Mouse (Mus musculus): ENCODE results near the gene Cdt1.
"Not testable (repeated sequence)": the region's sequence is repeated elsewhere in the genome, so short reads cannot be mapped to it uniquely, and the experiment has no call there.

The Cdt1 gene

GRCm38 (mm10) chr8:122550234-122550994, 17.4 kb upstream of the Cdt1 start:
- DNase-seq: peak; percentile 74

GRCm38 (mm10) chr8:122550995-122551264, 16.9 kb upstream of the Cdt1 start:
- no peak for DNase-seq

DNA sequence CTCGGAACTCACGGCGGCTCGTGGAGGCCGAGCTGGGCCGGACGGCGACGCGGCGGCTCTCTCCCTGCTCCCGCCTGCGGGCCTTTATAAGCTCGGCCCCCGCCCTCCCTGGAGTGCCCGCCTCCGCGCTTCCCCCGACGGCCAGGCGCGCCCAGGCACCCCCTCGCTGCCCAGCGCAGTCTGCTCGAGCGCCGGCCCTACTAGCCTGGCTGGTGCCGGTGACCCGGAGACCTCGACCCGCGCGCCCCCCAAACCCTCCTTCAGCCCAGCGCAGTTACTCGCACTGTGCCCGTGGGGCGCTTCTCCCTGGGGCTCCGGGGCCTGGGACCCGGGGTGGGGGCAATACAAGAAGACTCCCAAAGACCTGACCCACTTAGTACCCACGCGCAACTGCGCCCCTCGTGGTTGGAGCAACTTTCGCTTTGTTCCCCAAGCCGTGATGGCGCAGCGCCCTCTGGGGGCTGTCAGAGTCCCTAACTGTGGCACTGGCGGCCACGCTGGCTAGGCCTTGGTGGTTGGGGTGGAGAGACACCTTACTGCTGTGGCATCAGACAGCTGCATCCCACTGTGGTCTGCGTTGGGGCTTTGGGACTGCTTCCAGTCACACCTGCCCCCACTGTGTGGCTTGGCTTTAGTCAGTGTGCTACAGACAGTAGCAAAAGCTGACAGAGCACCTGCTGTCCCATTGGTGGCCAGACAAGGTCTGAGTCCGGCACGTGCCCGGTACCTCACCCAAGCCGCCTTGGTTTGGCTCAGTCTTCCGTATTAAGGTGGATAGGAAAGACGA, 16.4 kb upstream of the Cdt1 start, which contains the start of gene Piezo1:
Gene Piezo1 (minus strand): TSS at position 65 of the 787 bp plus-strand sequence.
- peak; percentile 91 for DNase-seq

GRCm38 (mm10) chr8:122554786-122555185, 13.0 kb upstream of the Cdt1 start:
- no peak for DNase-seq

GRCm38 (mm10) chr8:122556030-122557009, 11.5 kb upstream of the Cdt1 start:
- DNase-seq: no peak

- no peak for DNase-seq
Measured at GRCm38 (mm10) chr8:122557248-122558038, 10.4 kb upstream of the Cdt1 start.

DNA sequence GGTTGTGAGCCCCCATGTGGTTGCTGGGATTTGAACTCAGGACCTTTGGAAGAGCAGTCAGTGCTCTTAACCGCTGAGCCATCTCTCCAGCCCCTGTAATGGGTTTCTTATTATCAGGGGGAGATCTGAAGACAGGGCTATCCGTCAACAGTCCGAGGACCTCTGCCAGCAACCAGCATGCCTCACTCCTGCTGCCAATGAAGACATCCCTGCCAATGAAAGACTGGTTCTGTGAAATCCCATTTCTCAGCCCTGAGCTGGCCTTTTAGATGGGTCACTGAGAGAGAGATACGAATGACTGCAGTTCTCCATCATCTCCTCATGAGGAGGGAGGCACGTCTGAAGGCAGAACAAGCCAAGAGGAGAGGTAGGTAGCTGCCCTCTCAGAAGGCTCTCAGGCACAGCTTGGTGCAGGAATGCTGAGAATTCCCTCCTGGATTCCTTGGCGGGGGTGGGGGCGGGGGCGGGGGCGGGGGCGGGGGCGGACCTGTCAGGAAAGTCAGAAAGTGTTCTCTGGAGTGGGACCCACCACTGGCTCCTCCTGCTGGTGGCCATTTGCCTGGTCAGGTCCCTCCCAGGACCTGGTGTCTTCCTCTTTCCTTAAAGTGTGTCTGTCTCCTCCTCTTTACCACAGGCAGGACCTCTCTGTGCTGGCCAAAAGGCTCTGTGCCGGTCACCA, 9.0 kb upstream of the Cdt1 start:
- no peak for DNase-seq

- no peak for DNase-seq
Measured at GRCm38 (mm10) chr8:122561199-122561598, 6.6 kb upstream of the Cdt1 start.

DNA sequence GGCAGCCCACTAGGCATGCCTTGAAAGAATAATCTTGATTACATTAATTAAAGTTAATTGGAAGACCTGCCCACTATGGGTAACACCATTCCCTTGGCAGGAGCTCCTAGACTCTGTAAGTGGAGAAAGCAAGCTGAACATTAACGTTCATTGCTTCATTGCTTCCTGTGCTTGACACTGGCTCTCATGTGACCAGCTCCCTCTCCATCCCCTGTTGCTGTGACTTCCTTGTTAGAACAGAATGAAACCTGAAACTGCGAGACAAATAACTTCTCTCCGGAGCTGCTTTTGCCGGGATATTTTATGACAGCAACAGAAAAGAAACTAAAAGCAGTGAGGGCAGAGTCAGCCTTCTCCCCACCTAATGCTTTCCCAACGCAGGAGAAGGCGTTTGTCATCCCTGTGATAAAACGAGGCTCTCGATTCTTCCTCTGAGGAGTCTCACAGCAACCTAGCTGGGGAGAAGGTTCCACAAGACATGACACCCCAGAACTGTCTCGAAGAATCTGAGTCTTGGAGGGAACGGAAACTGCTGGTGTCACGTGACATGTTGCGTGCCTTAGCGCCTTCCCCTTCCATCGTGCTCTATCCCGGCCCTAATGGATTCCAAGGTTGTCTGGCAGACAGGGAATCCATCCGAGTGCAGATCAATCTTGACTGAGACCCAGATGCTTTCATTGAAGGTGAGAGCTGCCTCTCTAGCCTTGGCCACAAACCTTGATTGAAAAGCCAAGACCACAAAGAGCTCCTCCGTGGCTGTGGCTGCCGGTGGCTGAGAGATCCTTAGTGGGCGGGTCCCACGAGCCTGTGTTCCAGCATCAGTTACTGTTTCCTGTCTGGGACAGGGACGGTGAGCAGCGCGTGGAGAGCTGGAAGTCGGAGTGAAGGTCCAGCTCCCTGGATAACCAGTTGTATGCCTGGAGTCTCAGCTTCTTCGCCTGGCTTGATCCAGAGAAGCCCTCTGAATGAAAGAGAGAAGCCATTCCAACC, 3.2 kb upstream of the Cdt1 start:
- DNase-seq: no peak

DNA sequence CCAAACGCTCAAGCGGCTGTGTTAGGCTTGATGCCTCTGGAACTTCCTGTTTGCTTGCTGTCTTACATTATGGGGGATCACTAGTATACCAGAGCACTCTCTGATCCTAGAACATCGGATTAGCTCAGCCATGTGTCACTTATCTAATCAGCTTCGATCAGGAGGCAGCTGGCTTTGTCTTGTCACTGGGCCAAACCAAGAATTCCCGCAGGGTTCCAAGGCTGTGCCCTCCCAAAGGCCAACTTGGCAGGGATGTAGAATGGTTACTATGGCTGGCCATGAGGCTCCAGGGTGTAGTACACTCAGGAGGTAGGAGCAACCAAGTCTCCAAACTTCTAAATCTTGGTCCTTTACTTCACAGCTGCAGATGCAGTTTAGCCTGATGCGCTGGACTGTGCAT, 1.0 kb upstream of the Cdt1 start:
- DNase-seq: peak; percentile 91

- DNase-seq: no peak
Measured at GRCm38 (mm10) chr8:122568109-122568504, 292 bp downstream of the Cdt1 start.

DNA sequence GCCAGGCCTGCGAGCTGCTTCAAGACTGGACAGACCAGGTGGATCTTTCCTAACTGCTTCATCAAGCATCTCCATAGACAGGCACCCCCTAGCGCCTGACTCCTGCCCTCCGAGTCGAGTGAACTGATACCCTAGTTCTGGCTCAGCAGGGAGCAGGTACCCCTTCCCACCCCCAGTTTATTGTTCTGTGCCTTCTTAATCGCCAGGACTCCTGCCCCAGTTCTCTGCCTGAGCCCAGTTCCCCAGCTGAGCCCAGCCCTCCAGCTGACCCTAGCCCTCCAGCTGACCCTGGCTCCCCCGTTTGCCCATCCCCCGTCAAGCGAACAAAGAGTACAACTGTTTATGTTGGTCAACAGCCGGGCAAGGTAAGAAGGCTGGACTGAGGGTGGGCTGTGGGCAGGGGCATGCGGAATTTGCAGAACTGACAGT, 1.1 kb downstream of the Cdt1 start:
- peak; percentile 68 for DNase-seq

DNA sequence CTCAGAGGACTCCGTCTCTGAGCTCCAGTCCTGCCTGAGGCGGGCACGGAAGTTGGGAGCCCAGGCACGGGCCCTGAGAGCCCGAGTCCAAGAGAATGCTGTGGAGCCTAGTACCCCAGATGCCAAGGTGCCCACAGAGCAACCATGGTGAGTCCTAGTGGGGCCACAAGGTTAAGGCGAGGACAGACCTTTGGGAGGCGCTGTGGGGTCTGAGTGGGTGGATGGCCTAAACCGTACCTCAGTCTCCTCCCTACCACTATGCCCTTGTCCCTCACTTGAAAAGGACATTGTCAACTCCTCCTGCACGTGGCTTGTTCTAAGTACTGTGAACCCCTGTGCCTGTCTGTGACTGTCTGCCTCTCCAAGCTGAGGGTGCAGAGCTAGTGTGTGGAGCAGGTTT, 1.5 kb downstream of the Cdt1 start:
- no peak for DNase-seq

GRCm38 (mm10) chr8:122569996-122570395, 2.2 kb downstream of the Cdt1 start:
- no peak for DNase-seq

- no peak for DNase-seq
Measured at GRCm38 (mm10) chr8:122571153-122571552, 3.3 kb downstream of the Cdt1 start.

DNA sequence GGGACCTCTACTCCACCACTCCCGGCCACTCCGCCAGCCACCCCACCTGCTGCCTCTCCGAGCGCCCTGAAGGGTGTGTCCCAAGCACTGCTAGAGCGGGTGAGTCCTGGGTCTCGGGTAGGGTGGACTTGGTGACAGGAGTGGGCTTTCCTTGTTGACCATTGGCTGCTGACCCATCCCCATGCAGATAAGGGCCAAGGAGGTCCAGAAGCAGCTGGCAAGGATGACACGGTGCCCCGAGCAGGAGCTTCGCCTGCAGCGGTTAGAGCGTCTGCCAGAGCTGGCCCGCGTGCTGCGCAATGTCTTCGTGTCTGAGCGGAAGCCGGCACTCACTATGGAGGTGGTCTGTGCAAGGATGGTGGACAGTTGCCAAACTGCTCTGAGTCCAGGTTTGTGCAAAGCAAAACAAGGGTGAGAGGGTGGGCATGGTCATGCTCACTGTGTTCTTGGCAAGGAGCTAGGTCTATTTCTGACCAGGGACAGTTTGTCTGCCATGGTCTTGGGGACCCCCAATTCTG, 4.0 kb downstream of the Cdt1 start:
- DNase-seq: no peak

GRCm38 (mm10) chr8:122572751-122573150, 4.9 kb downstream of the Cdt1 start:
- no peak for DNase-seq

DNA sequence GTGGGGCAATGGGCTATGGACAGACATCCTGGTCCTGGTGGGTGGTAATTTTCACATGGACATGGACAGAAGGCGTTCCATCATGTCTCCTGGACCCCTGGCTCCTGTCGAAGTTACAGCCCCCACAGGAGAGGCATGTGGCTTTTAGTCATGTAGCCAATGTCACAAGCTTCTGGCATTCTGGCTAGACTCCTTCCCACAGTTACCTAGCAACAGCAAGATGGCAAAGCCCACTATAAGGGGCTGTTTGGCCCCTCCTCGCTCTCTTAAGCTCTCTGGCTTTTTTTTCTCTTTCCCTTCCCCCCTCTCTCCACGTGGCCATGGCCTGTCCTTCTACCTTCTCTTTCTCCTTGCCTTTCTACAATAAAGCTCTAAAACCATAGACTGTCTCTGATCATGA, 5.4 kb downstream of the Cdt1 start:
- DNase-seq: not testable (repeated sequence)

DNA sequence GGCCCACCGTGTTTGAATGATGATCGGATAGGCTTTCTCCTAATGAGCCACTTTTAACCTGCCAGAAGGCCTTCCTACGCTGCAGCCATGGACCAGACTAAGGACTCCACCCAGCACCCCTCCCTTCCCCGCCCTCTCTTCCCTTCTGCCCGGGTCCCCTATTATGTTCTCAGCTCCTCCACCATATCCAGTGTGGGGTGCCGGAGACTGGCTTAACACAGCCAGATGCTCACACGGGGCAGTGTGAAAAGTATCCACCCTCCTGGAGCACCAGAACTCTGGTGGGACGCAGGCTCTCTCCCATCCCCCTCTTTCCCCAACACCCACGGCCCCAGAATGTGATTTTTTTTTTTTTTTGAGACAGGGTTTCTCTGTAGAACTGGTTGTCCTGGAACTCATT, 5.8 kb downstream of the Cdt1 start:
- no peak for DNase-seq

GRCm38 (mm10) chr8:122574264-122574663, 6.4 kb downstream of the Cdt1 start:
- DNase-seq: no peak
